Mouse (Mus musculus) bone marrow macrophage, adult 2 months (primary cell): ENCODE data around the gene Atg5. TPM values are rescaled to one million over a fixed set of nuclear protein-coding genes. Genes with fewer than 3 reads are reported as not detected.

Experiments used
- H3K27ac ChIP-seq: 2 replicates; pipeline ENCODE4 v1.5.1; 2012; ENCODE audit warnings: low read depth, low read length; ENCODE audit not compliant: insufficient read depth
- H3K4me1 ChIP-seq: 2 replicates; pipeline ENCODE4 v1.6.1; 2012; ENCODE audit warnings: low read length; ENCODE audit not compliant: control insufficient read depth, insufficient read depth
- H3K4me3 ChIP-seq: 2 replicates; pipeline ENCODE4 v1.5.1; 2012; ENCODE audit warnings: mild to moderate bottlenecking, low read length, moderate library complexity; ENCODE audit not compliant: insufficient read depth
- CTCF ChIP-seq: IDR thresholded peaks from 2 replicates; pipeline ENCODE4 v1.5.1; 2012; ENCODE audit warnings: low read depth, mild to moderate bottlenecking, low read length, moderate library complexity
- POLR2A ChIP-seq: IDR thresholded peaks from 2 replicates; pipeline ENCODE4 v1.6.1; 2012; ENCODE audit warnings: mild to moderate bottlenecking, low read depth, low read length, borderline replicate concordance
- polyA plus RNA-seq: library from polyadenylated mRNA; stranded (reverse); fragments of >200 nt; gene quantifications from 2 replicates; pipeline ENCODE4 v1.2.4, GENCODE M21; 2012; ENCODE audit not compliant: missing spikeins, insufficient read depth, insufficient read length

Atg5 gene
- polyA plus RNA-seq, 1 experiment, result 42.7 TPM

GRCm38 (mm10) chr10:44309250-44309649 is 41.1 kb downstream of the Atg5 start:
- peaks cover 4% of the 10 kb centered on the region; the same call in 1 of the 2 replicates for H3K4me1 ChIP-seq
- no peak for TF ChIP-seq POLR2A
- no peak overlapping the region for H3K4me3 ChIP-seq
- no peak overlapping the region for H3K27ac ChIP-seq

GRCm38 (mm10) chr10:44315276-44315675 is 47.1 kb downstream of the Atg5 start:
- no peak for TF ChIP-seq CTCF
- TF ChIP-seq POLR2A, result no peak
- no peak overlapping the region for H3K27ac ChIP-seq
- H3K4me1 ChIP-seq, result no peaks in the 10 kb centered on the region
- H3K4me3 ChIP-seq, result no peak overlapping the region

GRCm38 (mm10) chr10:44316280-44317270 is 48.4 kb downstream of the Atg5 start:
- no peak overlapping the region for H3K4me3 ChIP-seq
- no peak for TF ChIP-seq POLR2A
- TF ChIP-seq CTCF, result no peak
- H3K4me1 ChIP-seq, result no peaks in the 10 kb centered on the region
- no peak overlapping the region for H3K27ac ChIP-seq

GRCm38 (mm10) chr10:44322166-44322565 is 54.0 kb downstream of the Atg5 start:
- Histone ChIP-seq H3K4me3 (no peak overlapping the region), H3K27ac (no peak overlapping the region), H3K4me1 (peaks cover 39% of the 10 kb centered on the region)
- no peak for TF ChIP-seq CTCF
- no peak for TF ChIP-seq POLR2A

- Histone ChIP-seq H3K27ac (no peak overlapping the region), H3K4me3 (no peak overlapping the region), H3K4me1 (peaks cover 42% of the 10 kb centered on the region)
- TF ChIP-seq POLR2A (no peak), CTCF (no peak)
These were observed 55.1 kb downstream of the Atg5 start for GRCm38 (mm10) chr10:44323070-44323775.

- H3K4me1 ChIP-seq, result peaks cover 42% of the 10 kb centered on the region
- no peak for TF ChIP-seq CTCF
- TF ChIP-seq POLR2A, result no peak
- H3K27ac ChIP-seq, result no peak overlapping the region
- no peak overlapping the region for H3K4me3 ChIP-seq
These were observed 55.7 kb downstream of the Atg5 start for GRCm38 (mm10) chr10:44323836-44324235.

DNA sequence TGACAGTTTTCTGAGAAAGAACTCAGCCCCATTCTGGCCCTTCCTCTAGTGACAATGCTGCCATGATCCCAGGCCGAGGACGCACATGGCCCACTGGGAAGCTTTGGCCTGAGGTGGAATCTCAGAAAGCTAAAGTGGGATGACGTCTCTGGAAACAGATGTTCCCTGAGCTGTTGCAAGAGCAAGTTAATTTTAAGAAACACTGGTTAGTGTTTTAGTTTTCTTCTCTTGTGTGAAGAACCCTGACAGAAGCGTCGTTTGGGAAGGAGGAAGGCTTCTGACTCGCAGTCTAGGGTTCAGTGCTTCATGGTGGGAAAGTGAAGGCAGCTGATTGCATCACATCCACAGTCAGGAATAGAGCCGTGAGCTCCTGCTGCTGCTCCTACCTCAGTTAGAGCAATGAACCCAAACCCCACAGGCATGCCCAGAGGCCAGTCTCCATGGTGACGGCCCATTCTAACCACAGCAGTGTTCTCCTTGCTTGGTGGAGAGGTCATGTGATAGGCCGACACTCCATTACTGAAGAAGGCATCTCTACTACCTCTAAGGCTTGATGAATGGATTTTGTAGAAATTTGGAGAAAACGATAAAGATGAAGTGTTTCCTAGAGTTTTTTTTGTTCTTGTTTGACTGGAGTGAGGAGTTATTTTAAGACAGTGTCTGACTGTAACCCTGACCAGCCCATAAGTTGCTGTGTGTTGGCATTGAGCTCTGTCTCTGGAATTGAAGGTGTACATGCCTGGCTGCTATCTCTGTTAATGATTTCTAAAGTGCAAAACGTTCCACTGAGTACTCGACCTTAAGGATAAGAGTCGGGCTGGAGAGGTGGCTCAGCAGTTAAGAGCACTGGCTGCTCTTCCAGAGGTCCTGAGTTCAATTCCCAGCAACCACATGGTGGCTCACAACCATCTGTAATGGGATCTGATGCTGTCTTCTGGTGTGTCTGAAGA is 57.7 kb downstream of the Atg5 start:
- H3K4me1 ChIP-seq, result peaks cover 42% of the 10 kb centered on the region
- no peak overlapping the region for H3K4me3 ChIP-seq

DNA sequence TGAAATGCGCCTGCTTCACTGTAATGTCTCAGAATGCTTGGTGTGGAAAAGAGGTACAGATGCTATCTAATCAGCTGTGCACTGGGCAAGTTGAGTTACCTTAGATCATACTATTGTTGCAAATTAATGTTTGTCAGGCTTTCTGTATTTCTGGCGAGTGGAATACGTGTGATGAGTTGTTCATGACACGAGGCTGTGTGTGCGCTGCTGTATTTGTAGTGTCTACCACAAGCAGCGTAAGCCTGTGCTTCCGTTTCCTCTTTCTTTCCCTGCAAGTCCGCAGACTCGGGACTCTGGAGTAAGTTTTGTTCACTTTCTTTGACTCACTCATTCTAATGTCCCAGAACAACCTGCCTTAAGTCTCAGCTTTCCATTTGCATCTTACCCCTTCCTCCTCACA is 58.9 kb downstream of the Atg5 start:
- TF ChIP-seq POLR2A, result no peak
- TF ChIP-seq CTCF, result no peak
- H3K27ac ChIP-seq, result peak overlapping the region; percentile 46
- no peak overlapping the region for H3K4me3 ChIP-seq
- peaks cover 38% of the 10 kb centered on the region for H3K4me1 ChIP-seq

More for the DNA sequence above, 57.7 kb downstream of the Atg5 start:
- no peak for TF ChIP-seq POLR2A
- TF ChIP-seq CTCF, result no peak
- no peak overlapping the region for H3K27ac ChIP-seq

- TF ChIP-seq POLR2A (no peak), CTCF (no peak)
- Histone ChIP-seq H3K4me1 (peaks cover 30% of the 10 kb centered on the region), H3K27ac (no peak overlapping the region), H3K4me3 (no peak overlapping the region)
These were observed 60.2 kb downstream of the Atg5 start for GRCm38 (mm10) chr10:44328347-44328746.
